Mouse (Mus musculus): ENCODE measurements around the gene Tango2. TPM values are rescaled to one million over a fixed set of nuclear protein-coding genes. Genes with fewer than 3 reads are reported as not detected.

Gene Tango2
- total RNA-seq, 2 experiments from 2014 or later, result 147 TPM

- intact Hi-C loops (cut with DNase I), result no loop called here
- no peak for DNase-seq (ENCODE audit: low spot score)
Observed at GRCm38 (mm10) chr16:18384659-18385058, 36.8 kb upstream of the Tango2 start.

GRCm38 (mm10) chr16:18384211-18384610, 36.3 kb upstream of the Tango2 start:
- intact Hi-C loops (cut with DNase I), result no loop called here
- DNase-seq (ENCODE audit: low spot score), result no peak

GRCm38 (mm10) chr16:18383756-18384155, 35.9 kb upstream of the Tango2 start:
- DNase-seq (ENCODE audit: low spot score), result no peak
- intact Hi-C loops (cut with DNase I), result no loop called here

- intact Hi-C loops (cut with DNase I), result no loop called here
- DNase-seq (ENCODE audit: low spot score), result no peak
Observed at GRCm38 (mm10) chr16:18383045-18383726, 35.3 kb upstream of the Tango2 start.

- intact Hi-C loops (cut with DNase I), result no loop called here
- no peak for DNase-seq (ENCODE audit: low spot score)
Observed at GRCm38 (mm10) chr16:18381621-18382258, 33.8 kb upstream of the Tango2 start.

GRCm38 (mm10) chr16:18380495-18381063, 32.7 kb upstream of the Tango2 start:
- no peak for DNase-seq (ENCODE audit: low spot score)
- intact Hi-C loops (cut with DNase I), result no loop called here

- DNase-seq (ENCODE audit: low spot score), result no peak
- intact Hi-C loops (cut with DNase I), result loop anchor here (2.0 kb wide), 1 partner anchor 25 kb away; no protein-coding TSS in a partner anchor
Observed at GRCm38 (mm10) chr16:18379338-18380001, 31.6 kb upstream of the Tango2 start.

GRCm38 (mm10) chr16:18378489-18378888, 30.6 kb upstream of the Tango2 start:
- intact Hi-C loops (cut with DNase I), result loop anchor here (2.0 kb wide), 1 partner anchor 24 kb away; no protein-coding TSS in a partner anchor
- DNase-seq (ENCODE audit: low spot score), result no peak

GRCm38 (mm10) chr16:18377203-18377602, 29.3 kb upstream of the Tango2 start:
- no peak for DNase-seq (ENCODE audit: low spot score)
- intact Hi-C loops (cut with DNase I), result no loop called here

GRCm38 (mm10) chr16:18376297-18376954, 28.5 kb upstream of the Tango2 start:
- DNase-seq (ENCODE audit: low spot score), result no peak
- intact Hi-C loops (cut with DNase I), result no loop called here

- no peak for DNase-seq (ENCODE audit: low spot score)
- intact Hi-C loops (cut with DNase I), result no loop called here
Observed at GRCm38 (mm10) chr16:18373632-18374031, 25.7 kb upstream of the Tango2 start.

GRCm38 (mm10) chr16:18370197-18370596, 22.3 kb upstream of the Tango2 start:
- intact Hi-C loops (cut with DNase I), result no loop called here
- DNase-seq (ENCODE audit: low spot score), result no peak

GRCm38 (mm10) chr16:18366849-18367248, 18.9 kb upstream of the Tango2 start:
- intact Hi-C loops (cut with DNase I), result no loop called here
- DNase-seq (ENCODE audit: low spot score), result no peak

GRCm38 (mm10) chr16:18362948-18363347, 15.0 kb upstream of the Tango2 start:
- intact Hi-C loops (cut with DNase I), result no loop called here
- no peak for DNase-seq (ENCODE audit: low spot score)

- DNase-seq (ENCODE audit: low spot score), result no peak
- intact Hi-C loops (cut with DNase I), result no loop called here
Observed at GRCm38 (mm10) chr16:18360151-18360805, 12.4 kb upstream of the Tango2 start.

GRCm38 (mm10) chr16:18357977-18358376, 10.1 kb upstream of the Tango2 start:
- intact Hi-C loops (cut with DNase I), result no loop called here
- no peak for DNase-seq (ENCODE audit: low spot score)

- no peak for DNase-seq (ENCODE audit: low spot score)
- intact Hi-C loops (cut with DNase I), result no loop called here
Observed at GRCm38 (mm10) chr16:18356961-18357360, 9.1 kb upstream of the Tango2 start.

GRCm38 (mm10) chr16:18353106-18353505, 5.2 kb upstream of the Tango2 start:
- no peak for DNase-seq (ENCODE audit: low spot score)
- intact Hi-C loops (cut with DNase I), result no loop called here

GRCm38 (mm10) chr16:18351313-18352055, 3.6 kb upstream of the Tango2 start:
- intact Hi-C loops (cut with DNase I), result loop anchor here (2.0 kb wide), 1 partner anchor 53 kb away; no protein-coding TSS in a partner anchor

More at GRCm38 (mm10) chr16:18351313-18352055, 3.6 kb upstream of the Tango2 start:
- no peak for DNase-seq (ENCODE audit: low spot score)

All from heart, postnatal 25 days (tissue).